Mouse (Mus musculus) kidney, adult 2 months (tissue): ENCODE measurements around the gene Sdhc.

ENCODE experiments used
- CTCF ChIP-seq: fragments of 200-500 bp; conservative IDR thresholded peaks from 2 replicates; pipeline ENCODE4 v1.5.1; 2011; ENCODE audit warnings: low read depth, mild to moderate bottlenecking, control low read depth, low read length, moderate library complexity, mixed read lengths; ENCODE audit not compliant: insufficient read depth, insufficient read length
- POLR2A ChIP-seq: fragments of 200-500 bp; IDR thresholded peaks from one replicate; pipeline ENCODE4 v1.6.1; 2011; ENCODE audit warnings: low read depth, low read length, control low read depth

- TF ChIP-seq CTCF (peak; percentile 31; the same call in 1 of the 2 replicates), POLR2A (no peak)
Observed at GRCm38 (mm10) chr1:171164258-171164657, 13.9 kb upstream of the Sdhc start.
